Mouse (Mus musculus) embryo, embryonic 11.5 days (tissue): ENCODE data around the gene Hist1h2ad.
"Not testable (repeated sequence)": the region's sequence is repeated elsewhere in the genome, so short reads cannot be mapped to it uniquely, and the experiment has no call there.

Source experiments
- DNase-seq: peaks from one replicate; pipeline ENCODE4 v3.0.0-alpha.2; 2012; ENCODE audit warnings: low read depth, low spot score

Gene Hist1h2ad

DNA sequence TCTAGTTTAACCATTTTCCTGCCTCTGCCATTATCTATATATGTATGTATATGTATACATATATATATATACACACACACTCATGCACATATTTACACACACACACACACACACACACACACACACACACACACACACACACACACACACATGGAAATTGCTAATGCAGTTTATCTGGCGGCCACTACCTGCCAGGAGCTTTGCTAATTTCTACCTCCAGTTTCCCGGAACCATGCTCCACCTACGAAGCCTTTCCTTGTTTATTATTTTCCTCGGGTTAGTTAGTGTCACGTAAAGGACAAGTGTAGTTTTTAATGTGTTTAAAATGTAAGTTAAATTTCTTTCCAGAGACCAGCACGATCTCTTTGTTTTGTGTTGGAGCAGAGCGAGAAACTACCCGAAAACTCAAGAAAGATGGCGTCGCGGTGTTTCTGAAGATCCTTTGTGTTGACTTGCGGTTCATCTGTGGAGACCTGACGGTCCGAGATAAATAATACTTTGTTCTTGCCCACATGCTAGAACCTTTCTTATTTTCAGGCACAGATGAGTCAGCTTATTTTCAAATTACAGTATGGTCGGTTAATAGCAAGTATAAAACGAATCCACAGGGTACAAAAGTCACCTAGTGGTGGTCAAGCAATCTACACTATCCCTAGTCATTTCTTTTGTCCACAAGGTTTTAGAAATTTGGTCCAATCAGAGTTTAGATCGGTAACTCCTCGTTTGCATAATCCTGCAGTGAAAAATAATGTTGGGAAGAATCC is 11.3 kb upstream of the Hist1h2ad start:
- DNase-seq, result no peak

- no peak for DNase-seq
Observed at GRCm38 (mm10) chr13:23564482-23564881, 9.7 kb upstream of the Hist1h2ad start.

GRCm38 (mm10) chr13:23570261-23571021 is 3.7 kb upstream of the Hist1h2ad start:
- DNase-seq, result not testable (repeated sequence)

DNA sequence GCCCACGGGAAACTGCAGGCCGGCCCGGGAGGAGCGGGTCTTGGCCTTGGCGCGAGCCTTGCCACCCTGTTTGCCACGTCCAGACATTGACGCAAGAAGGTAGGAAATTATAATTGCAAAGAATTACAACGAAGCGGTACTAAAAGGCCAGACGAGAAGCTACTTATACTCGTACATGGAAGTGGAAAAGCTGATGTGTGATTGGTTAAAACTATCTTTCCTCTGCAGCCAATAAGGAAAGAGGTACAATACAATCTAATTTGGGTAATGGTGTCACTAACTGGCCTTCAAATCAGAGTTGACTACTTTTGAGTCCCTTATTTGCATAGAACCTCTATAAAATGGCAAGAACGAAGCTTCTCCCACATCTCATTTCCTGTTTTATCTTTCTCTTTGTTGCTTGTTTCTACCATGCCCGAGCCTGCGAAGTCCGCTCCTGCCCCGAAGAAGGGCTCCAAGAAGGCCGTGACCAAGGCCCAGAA is 3.1 kb upstream of the Hist1h2ad start, which contains the start of the genes Hist1h2ae and Hist1h2bg:
Hist1h2ae (minus strand) TSS at position 199 of the 482 bp plus-strand sequence.
Hist1h2bg (plus strand) TSS at position 375 of the 482 bp plus-strand sequence.
- no peak for DNase-seq

- not testable (repeated sequence) for DNase-seq
Observed at GRCm38 (mm10) chr13:23571504-23572217, 2.5 kb upstream of the Hist1h2ad start.

DNA sequence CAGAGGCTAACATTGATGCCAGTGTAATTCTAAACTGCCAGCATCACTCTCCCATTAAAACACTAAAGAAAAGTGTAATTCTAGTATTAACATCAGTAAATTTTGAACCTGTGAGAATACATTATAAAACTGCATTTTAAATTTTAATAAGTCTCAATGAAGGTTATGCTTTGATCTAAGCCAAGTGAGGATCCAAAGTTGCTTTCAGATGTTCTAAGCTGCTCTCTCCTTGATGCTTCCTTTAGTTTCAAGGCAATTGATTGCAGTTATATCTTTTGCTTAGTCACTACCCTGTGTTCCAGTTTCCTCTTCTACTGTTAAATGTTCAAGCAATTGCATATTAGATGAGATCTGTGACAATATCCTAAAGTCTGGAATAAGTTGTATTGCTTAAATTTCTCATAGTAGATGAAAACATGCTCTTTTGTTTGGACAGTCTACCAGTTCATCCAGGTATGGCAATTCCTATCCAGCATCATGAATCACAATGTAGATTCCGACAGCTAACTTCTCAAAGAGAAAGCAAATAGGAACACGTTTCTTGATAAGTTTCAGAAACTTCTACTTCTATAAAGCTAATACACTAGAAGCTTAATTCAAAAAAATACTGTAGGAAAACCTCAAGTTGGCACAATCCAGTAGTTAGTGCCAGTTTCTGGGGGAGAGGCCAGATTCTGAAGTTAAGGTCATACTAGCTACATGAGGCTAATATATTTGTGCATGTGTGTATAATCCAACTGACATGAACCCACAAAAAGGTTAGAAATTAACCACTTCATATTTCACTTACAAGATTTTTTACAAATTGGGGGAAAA is 1.8 kb upstream of the Hist1h2ad start:
- DNase-seq, result no peak

- DNase-seq, result not testable (repeated sequence)
Observed at GRCm38 (mm10) chr13:23573034-23573897, 915 bp upstream of the Hist1h2ad start.

GRCm38 (mm10) chr13:23574546-23575170 is 477 bp downstream of the Hist1h2ad start:
- not testable (repeated sequence) for DNase-seq

DNA sequence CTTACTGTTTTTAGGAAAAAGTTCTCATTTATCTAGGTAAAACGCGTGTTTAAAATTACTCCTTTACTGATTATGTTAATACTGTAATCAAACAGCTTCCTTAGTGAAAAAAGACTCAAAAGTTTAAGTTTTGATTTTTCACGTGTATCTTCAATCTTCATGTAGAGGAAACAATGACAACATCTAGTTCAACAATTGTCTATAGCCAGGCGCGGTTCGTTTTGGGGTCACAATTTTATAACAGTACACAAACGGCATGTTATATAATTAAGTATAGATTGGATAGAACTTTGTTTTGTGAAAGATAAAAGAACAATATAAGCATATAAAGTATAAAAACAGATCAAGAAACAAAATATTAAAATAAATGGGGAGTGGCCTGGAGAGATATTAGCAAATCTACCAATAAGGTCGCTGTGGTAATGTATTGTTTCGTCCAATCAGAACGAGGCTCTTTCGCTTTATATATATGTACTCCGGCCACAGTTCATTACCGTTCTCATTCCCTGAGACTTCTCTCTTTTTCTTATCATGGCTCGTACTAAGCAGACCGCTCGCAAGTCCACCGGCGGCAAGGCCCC is 1.2 kb downstream of the Hist1h2ad start, which contains the start of gene Hist1h3d:
Hist1h3d (plus strand) TSS at position 493 of the 581 bp plus-strand sequence.
- DNase-seq, result no peak

DNA sequence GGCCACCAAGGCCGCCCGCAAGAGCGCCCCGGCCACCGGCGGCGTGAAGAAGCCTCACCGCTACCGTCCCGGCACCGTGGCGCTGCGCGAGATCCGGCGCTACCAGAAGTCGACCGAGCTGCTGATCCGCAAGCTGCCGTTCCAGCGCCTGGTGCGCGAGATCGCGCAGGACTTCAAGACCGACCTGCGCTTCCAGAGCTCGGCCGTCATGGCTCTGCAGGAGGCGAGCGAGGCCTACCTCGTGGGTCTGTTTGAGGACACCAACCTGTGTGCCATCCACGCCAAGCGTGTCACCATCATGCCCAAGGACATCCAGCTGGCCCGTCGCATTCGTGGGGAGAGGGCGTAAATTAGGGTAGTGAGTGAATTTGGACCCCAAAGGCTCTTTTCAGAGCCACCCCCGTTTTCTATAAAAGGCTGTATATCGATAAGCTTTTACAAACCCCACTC is 1.7 kb downstream of the Hist1h2ad start:
- not testable (repeated sequence) for DNase-seq

GRCm38 (mm10) chr13:23576351-23576881 is 2.2 kb downstream of the Hist1h2ad start:
- DNase-seq, result no peak

DNA sequence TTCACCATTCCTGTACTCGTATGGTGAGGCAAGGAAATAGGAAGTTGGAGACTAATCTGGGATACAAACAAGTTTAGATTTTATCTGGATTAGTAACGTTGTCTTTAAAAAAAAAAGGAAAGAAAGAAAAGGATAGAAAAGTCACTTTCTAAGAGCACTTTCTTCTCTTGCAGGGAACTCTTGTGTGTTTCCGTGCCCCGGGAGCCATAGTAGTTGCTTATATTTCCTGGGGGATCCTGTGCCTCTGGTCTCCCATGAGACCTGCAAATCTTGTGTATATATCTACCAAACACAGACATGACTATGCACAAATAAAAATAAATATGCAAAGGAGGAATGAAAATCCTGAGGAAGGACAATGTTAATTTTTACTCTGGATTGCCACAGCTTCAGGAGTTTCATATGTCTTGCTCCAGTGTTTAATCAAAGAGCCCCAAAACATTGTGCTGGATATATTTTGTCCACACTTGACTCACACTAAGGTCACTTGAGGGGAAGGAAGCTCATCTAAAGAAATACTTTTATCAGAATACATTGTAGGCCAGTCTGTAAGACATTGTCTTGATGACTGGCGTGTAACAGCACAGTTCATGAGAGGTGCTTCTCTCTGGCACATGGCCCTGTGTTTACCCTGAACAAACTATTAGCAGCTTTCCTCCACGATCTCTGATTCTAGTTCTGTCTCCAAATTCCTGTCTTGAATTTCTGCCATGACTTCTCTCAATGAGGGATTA is 2.9 kb downstream of the Hist1h2ad start:
- DNase-seq, result no peak

GRCm38 (mm10) chr13:23577835-23578234 is 3.7 kb downstream of the Hist1h2ad start:
- no peak for DNase-seq

- DNase-seq, result peak; percentile 95
Observed at GRCm38 (mm10) chr13:23581408-23582218, 7.4 kb downstream of the Hist1h2ad start, which contains the start of gene Hist1h4d. Gene Hist1h4d, plus strand, starts transcription at chr13:23581598.

- no peak for DNase-seq
Observed at GRCm38 (mm10) chr13:23582219-23583056, 8.3 kb downstream of the Hist1h2ad start.
